Mouse (Mus musculus) adrenal gland, postnatal 10 days (tissue): Measurements from ENCODE around the gene Inpp5b. TPM values are rescaled to one million over a fixed set of nuclear protein-coding genes. Genes with fewer than 3 reads are reported as not detected.

ENCODE experiments used
- DNase-seq: peaks from one replicate; pipeline ENCODE4 v3.0.0; 2021; ENCODE audit warnings: mixed read lengths
- microRNA-seq: library from miRNA; unstranded; fragments of <30 nt; microRNA quantifications from one replicate; pipeline ENCODE4 v1.2.0, GENCODE M21; 2021
- total RNA-seq, 2 experiments: library from RNA; stranded (reverse); gene quantifications; 2 replicates each; pipeline ENCODE4 v1.2.3; 2021

Gene Inpp5b
- total RNA-seq, 2 experiments from 2014 or later = 20.4 to 25.4 TPM

GRCm38 (mm10) chr4:124811347-124811975, 69.8 kb downstream of the Inpp5b start:
- DNase-seq = peak; percentile 34

GRCm38 (mm10) chr4:124815901-124816300, 74.3 kb downstream of the Inpp5b start:
- peak; percentile 46 for DNase-seq

GRCm38 (mm10) chr4:124817803-124818202, 76.2 kb downstream of the Inpp5b start:
- peak; percentile 76 for DNase-seq

GRCm38 (mm10) chr4:124818832-124819231, 77.2 kb downstream of the Inpp5b start:
- DNase-seq = no peak

- DNase-seq = no peak
Observed at GRCm38 (mm10) chr4:124824967-124825366, 83.3 kb downstream of the Inpp5b start.

GRCm38 (mm10) chr4:124825371-124825965, 83.8 kb downstream of the Inpp5b start:
- DNase-seq = no peak

GRCm38 (mm10) chr4:124829671-124830070, 88.0 kb downstream of the Inpp5b start:
- no peak for DNase-seq

- no peak for DNase-seq
Observed at GRCm38 (mm10) chr4:124832796-124833195, 91.1 kb downstream of the Inpp5b start.

GRCm38 (mm10) chr4:124838035-124838700, 96.5 kb downstream of the Inpp5b start:
- no peak for DNase-seq

GRCm38 (mm10) chr4:124840998-124841397, 99.3 kb downstream of the Inpp5b start:
- no peak for DNase-seq

- DNase-seq = peak; percentile 61
Observed at GRCm38 (mm10) chr4:124843493-124843892, 101.8 kb downstream of the Inpp5b start.

GRCm38 (mm10) chr4:124847573-124847972, 105.9 kb downstream of the Inpp5b start:
- DNase-seq = peak; percentile 90

GRCm38 (mm10) chr4:124849631-124850260, 108.1 kb downstream of the Inpp5b start:
- DNase-seq = peak; percentile 71

- DNase-seq = peak; percentile 97
Observed at GRCm38 (mm10) chr4:124850261-124850913, 108.7 kb downstream of the Inpp5b start, which contains the start of gene Yrdc. TSS of gene Yrdc (plus strand) at chr4:124850679.

Small RNAs within 50 kb of the gene (microRNA-seq; reads per million reads assigned to microRNA genes)
- gene Gm24721 = not detected
- not detected for gene Mir697
- not detected for gene Mir698

Other genes with a start within 250 kb of the Inpp5b start
- not detected for gene 3100002H09Rik, start 131.0 kb upstream of the Inpp5b start, total RNA-seq
- gene Pou3f1, start 85.0 kb upstream of the Inpp5b start, total RNA-seq = under 1 TPM; 0.24 to 0.27 TPM
- 10 to 100 TPM; 29.4 to 29.9 TPM for gene Utp11, start 48.2 kb upstream of the Inpp5b start, total RNA-seq
- gene Fhl3, start 41.1 kb upstream of the Inpp5b start, total RNA-seq = 10 to 100 TPM in 1 of 2 experiments, 1 to 10 TPM in 1; 9.5 to 15.8 TPM
- 10 to 100 TPM; 39.2 to 40.3 TPM for gene Sf3a3, start 27.1 kb upstream of the Inpp5b start, total RNA-seq
- gene Mtf1, start 60.3 kb downstream of the Inpp5b start, total RNA-seq = 10 to 100 TPM; 24.0 to 24.7 TPM
- 10 to 100 TPM; 34.9 to 42.9 TPM for gene Yrdc, start 108.8 kb downstream of the Inpp5b start, total RNA-seq
- 10 to 100 TPM; 49.6 to 54.7 TPM for gene 1110065P20Rik, start 109.3 kb downstream of the Inpp5b start, total RNA-seq
- gene Maneal, start 120.3 kb downstream of the Inpp5b start, total RNA-seq = 1 to 10 TPM; 3.5 to 5.2 TPM
- 1 to 10 TPM; 4.5 to 4.9 TPM for gene Epha10, start 139.0 kb downstream of the Inpp5b start, total RNA-seq
- gene 9930104L06Rik, start 195.2 kb downstream of the Inpp5b start, total RNA-seq = 10 to 100 TPM in 1 of 2 experiments, 1 to 10 TPM in 1; 9.6 to 11.1 TPM
- gene Cdca8, start 197.5 kb downstream of the Inpp5b start, total RNA-seq = 10 to 100 TPM; 18.6 to 19.2 TPM
- 1 to 10 TPM; 5.2 to 6.0 TPM for gene Rspo1, start 244.6 kb downstream of the Inpp5b start, total RNA-seq